Mouse (Mus musculus): ENCODE data around the gene Pdlim7.

Gene Pdlim7

DNA sequence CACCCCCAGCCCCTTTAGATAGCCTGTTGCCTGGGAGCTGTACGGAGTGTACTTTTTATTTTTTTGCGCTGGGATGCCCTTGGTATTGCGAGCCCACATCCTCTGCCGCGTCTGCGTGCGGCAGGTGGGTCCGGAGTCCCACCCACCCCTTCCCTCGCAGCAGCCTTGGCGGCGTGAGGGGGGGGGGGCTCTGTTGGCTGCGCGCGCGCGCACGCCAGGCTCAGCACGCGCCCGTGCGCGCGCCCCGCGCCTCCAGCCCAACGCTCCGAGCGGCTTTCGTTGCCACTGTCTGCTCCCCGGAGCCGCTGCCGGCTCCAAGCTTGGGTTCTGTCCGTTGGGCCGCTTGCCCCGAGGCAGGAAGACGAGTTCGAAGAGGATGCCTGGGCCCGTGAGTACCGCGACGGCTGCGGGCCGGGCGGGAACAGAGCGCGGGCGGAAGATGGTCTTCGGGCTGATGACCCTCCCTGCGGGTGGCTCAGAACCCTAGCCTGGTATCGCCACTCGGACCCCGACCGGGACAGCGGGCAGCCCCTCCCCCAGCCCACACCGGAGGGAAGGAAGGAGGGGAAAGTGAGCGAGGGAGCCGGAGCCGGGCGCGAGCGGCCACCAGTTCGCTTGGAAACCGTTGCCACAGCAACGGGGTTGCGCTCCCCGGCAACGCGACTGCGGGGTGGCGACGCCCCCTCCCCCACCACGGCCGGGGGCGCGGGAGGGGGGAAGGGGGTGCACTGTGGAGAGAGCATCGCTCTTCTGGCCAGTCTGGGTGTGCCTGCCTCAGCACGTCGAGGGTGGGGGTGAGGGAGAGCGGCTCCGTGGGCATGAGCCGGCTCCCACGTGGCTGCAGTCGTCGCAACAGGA lies 49.2 kb downstream of the Pdlim7 start, which contains the start of gene Prr7:
Gene Prr7 (plus strand): TSS at position 241 of the 858 bp plus-strand sequence.
- DNase-seq (ENCODE audit: low spot score), result peak; percentile 61

DNA sequence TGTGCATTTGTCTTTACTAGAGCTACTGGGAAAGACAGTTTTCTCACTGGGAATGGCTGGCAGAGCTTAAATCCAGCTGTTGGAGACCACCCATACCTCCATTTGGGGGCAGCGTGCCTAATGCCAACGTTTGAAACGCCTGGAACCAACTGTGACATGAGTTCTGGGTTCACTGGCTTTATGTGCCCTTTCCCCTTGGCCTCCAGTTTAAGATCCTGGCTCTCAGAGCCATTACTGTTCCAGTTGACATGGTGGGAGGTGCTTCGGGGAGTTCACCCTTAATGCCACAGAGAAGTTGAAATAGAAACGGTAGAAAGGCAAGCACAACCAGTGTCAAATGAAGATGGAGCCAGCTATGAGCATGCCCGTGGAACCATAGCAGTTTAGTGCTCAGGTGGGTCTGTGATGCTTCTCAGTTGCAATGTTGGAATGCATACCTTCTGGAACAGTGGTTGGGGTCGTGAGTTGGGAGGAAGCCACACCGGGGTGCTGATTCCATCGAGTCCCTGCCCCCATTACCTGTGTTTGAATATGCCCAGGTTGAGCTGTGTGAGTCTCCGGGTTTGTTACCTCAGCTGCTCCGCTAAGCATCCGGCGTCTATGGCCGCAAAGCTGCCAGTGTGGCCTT lies 50.0 kb downstream of the Pdlim7 start:
- peak; percentile 82 for DNase-seq (ENCODE audit: low spot score)

- DNase-seq (ENCODE audit: low spot score), result no peak
These were observed 50.5 kb downstream of the Pdlim7 start for GRCm38 (mm10) chr13:55462965-55463364.

GRCm38 (mm10) chr13:55451785-55452549 lies 61.5 kb downstream of the Pdlim7 start:
- no peak for DNase-seq (ENCODE audit: low spot score)

DNA sequence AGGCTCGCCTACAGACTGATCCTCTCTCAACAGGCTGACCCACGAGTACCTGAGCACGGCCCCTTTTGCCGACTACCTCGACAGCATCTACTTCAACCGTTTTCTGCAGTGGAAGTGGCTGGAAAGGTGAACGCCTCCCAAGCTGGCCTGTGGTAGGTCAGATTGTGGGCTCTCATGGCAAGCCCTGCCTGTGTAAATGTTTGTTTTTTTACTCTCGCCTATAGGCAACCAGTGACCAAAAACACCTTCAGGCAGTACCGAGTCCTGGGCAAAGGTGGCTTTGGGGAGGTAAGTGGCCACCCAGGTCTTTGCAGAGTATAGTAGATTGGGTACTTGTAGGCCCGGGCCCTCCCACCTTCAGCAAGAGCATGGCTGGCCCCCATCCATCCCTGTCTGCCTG lies 62.2 kb downstream of the Pdlim7 start:
- no peak for DNase-seq (ENCODE audit: low spot score)

DNA sequence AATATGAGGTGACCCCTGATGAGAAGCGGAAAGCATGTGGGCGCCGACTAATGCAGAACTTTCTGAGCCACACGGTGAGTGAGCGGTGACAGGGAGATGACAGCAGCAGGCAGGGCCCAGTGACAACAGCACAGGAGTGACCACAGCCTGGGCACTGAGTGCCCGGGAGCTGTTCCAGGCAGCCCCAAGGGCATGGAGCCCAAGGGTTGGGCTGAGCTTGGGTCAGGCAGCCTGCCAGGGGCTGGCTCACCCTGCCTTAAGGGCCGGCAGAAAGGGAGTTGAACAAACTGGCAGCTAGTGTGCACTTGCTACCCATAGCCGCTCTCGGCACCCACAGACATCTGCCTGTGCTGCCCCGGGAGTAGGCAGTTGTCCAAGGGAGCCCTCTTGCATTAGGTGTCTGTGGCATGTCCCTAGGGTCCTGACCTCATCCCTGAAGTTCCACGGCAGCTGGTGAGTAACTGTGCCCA lies 62.9 kb downstream of the Pdlim7 start:
- DNase-seq (ENCODE audit: low spot score), result no peak

- peak; percentile 45 for DNase-seq (ENCODE audit: low spot score)
These were observed 63.6 kb downstream of the Pdlim7 start for GRCm38 (mm10) chr13:55449679-55450441.

DNA sequence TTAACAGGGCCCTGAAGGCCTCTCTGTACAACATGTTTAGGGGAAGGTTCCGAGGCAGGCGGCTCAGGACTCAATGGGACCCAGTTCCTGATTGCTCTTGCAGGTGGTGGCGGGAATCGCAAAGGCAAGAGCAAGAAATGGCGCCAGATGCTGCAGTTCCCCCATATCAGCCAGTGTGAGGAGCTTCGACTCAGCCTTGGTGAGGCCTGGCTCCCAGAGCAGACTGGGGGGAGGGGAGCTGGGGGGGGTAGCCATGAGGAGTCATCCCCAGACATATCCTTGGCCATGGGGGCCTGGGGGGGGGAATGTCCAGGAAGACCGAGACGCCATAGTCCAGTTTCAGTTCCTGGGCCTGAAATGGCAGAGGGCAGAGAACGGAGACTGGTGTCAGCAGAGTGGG lies 64.3 kb downstream of the Pdlim7 start:
- no peak for DNase-seq (ENCODE audit: low spot score)

DNA sequence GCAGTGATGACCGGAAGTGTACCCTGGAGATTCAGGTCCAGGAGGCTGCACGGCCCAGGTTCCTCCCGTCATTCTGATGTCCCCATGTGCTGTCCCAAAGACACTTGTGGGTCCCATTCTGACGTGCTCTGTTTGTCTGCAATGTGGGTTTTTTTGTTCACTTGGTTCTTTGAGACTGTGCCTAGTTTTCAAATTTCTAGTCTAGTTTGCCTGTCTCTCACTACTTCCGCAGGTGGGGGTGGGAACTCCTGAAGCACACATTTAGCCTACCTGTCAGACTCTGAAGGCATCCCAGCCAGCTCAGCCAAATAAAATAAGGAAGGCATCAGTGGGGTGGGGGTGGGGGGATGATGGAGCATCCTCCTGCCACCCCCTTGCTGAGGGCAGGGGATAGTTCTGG lies 65.3 kb downstream of the Pdlim7 start:
- DNase-seq (ENCODE audit: low spot score), result no peak

DNA sequence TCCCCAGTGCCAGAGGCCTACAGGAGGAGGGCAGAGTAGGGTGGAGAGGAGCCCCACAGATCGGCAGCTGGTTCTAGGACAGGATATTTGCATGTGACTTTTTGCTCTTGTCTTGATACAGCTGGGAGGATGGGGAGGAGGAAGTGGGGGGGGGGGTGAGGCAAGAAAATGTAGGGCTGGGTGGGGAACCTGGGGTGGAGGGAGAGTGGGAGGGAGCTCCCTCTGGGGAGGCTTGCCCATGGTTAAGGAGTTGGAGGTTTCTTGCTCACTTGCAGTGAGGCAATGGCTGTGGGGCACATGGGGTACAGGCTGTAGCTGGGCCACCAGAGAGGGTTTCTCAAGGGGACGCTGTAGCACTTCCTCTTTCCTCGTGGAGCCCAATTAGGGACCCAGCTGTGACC lies 65.9 kb downstream of the Pdlim7 start:
- peak; percentile 62 for DNase-seq (ENCODE audit: low spot score)

GRCm38 (mm10) chr13:55446483-55447105 lies 66.9 kb downstream of the Pdlim7 start:
- no peak for DNase-seq (ENCODE audit: low spot score)

All from T-cell, adult 2 months (primary cell).